Mouse (Mus musculus) bone marrow macrophage, adult 2 months (primary cell): Measurements from ENCODE around the gene Csf2rb2.

Source experiments
- CTCF ChIP-seq: IDR thresholded peaks from 2 replicates; pipeline ENCODE4 v1.5.1; 2012; ENCODE audit warnings: low read depth, mild to moderate bottlenecking, low read length, moderate library complexity
- POLR2A ChIP-seq: IDR thresholded peaks from 2 replicates; pipeline ENCODE4 v1.6.1; 2012; ENCODE audit warnings: mild to moderate bottlenecking, low read depth, low read length, borderline replicate concordance

- TF ChIP-seq CTCF (no peak), POLR2A (no peak)
Measured at GRCm38 (mm10) chr15:78271208-78271607, 34.3 kb downstream of the Csf2rb2 start.
